Comparison of ENCODE assay signal across 17 mouse cellular contexts in genomic region chr17:28588591-28588990, GRCm38 (mm10). TPM values are rescaled to one million over a fixed set of nuclear protein-coding genes. Genes with fewer than 3 reads are reported as not detected.
"Had no signal": no experiment of that assay in that cellular context is flagged by ENCODE, and none has a peak within 500 bp of the region (broad histone marks: within the 10 kb centered on the region; RNA-seq: fewer than 3 reads in every experiment).

No protein-coding gene starts in this region.

- H3K4me3 ChIP-seq: kidney, embryonic 15.5 days; left cerebral cortex, adult 2 months; limb, embryonic 10.5 days; liver, embryonic 13.5 days; midbrain, embryonic 10.5 days; myocyte; neural tube, embryonic 15.5 days had no signal

- H3K27ac ChIP-seq: kidney, embryonic 15.5 days; left cerebral cortex, adult 2 months; limb, embryonic 10.5 days; liver, embryonic 13.5 days; midbrain, embryonic 10.5 days; neural tube, embryonic 15.5 days; stomach, postnatal 0 days had no signal

- H3K9ac ChIP-seq: kidney, embryonic 15.5 days; liver, embryonic 13.5 days; neural tube, embryonic 15.5 days had no signal

- H3K4me1 ChIP-seq: kidney, embryonic 15.5 days; limb, embryonic 10.5 days; liver, embryonic 13.5 days; midbrain, embryonic 10.5 days; neural tube, embryonic 15.5 days had no signal

- H3K27me3 ChIP-seq: kidney, embryonic 15.5 days; liver, embryonic 13.5 days; neural tube, embryonic 15.5 days had no signal

- H3K4me2 ChIP-seq: kidney, embryonic 15.5 days; liver, embryonic 13.5 days; neural tube, embryonic 15.5 days had no signal

- H3K9me3 ChIP-seq: kidney, embryonic 15.5 days; limb, embryonic 10.5 days; liver, embryonic 13.5 days; midbrain, embryonic 10.5 days; neural tube, embryonic 15.5 days had no signal

- ATAC-seq: intestine, postnatal 0 days; lung, postnatal 0 days had no signal

- DNase-seq: kidney, postnatal 25 days; liver, embryonic 13.5 days; lung, adult 2 months; lung, postnatal 36 days; midbrain, embryonic 14.5 days had no signal

RNA-seq across cellular contexts. Expression of gene Lhfpl5, which starts 13.2 kb away (rescaled TPM):
- polyA plus RNA-seq: liver, embryonic 13.5 days; lung, adult 2 months had no signal

RNA-seq across cellular contexts. Expression of gene Clps, which starts 28.0 kb away (rescaled TPM):
- polyA plus RNA-seq: limb, embryonic 10.5 days; midbrain, embryonic 10.5 days; midbrain, embryonic 14.5 days; myocyte; neural tube, embryonic 11.5 days; neural tube, embryonic 15.5 days had no signal

RNA-seq across cellular contexts. Expression of gene Clpsl2, which starts 39.4 kb away (rescaled TPM):
- polyA plus RNA-seq: intestine, postnatal 0 days; kidney, embryonic 15.5 days; limb, embryonic 10.5 days; limb, embryonic 14.5 days; liver, embryonic 13.5 days; lung, adult 2 months; lung, postnatal 0 days; midbrain, embryonic 10.5 days; midbrain, embryonic 14.5 days; myocyte; neural tube, embryonic 11.5 days; neural tube, embryonic 15.5 days; stomach, postnatal 0 days; urinary bladder, adult 2 months had no signal

RNA-seq across cellular contexts. Expression of gene Armc12, which starts 58.0 kb away (rescaled TPM):
- polyA plus RNA-seq: intestine, postnatal 0 days; kidney, embryonic 15.5 days; limb, embryonic 10.5 days; liver, embryonic 13.5 days; lung, adult 2 months; lung, postnatal 0 days; midbrain, embryonic 10.5 days; midbrain, embryonic 14.5 days; myocyte; neural tube, embryonic 11.5 days; neural tube, embryonic 15.5 days; stomach, postnatal 0 days; urinary bladder, adult 2 months had no signal
